Mouse (Mus musculus) mouse trophoblast stem cell (cell line): ENCODE results near the gene Arap1.

Experiments
- in situ Hi-C, 2 experiments: fragments of 300-500 bp; cut with MseI, MboI; formaldehyde crosslinking; loops; 2 replicates in 1 of 2; 3 replicates in 1 of 2; pipeline ENCODE4 v1.15.1; 2025

Arap1 gene

DNA sequence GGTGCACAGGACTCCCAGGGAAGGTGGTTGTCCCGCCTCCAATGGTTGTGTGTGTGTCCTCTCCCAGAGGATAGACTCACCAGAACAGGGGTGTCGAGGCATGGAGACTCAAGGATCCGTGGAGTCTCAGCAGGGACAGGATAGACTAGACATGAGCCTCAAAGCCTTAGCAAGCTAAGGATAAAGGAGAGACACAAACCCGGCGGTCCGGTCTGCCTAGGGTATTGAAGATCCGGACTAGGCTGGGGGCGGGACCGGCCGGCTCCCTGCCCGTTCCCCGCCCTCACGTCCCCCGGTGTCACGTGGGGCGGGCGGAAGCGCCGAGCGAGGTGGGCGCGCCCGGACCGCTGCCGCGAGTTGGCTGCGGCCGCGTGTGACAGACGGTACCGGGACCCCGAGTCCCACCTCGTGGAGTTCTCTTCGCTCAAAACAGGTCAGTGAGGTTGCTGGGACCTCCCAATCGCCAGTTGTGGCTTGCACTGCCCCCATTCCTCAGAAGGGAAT lies at the start of gene Arap1:
Gene Arap1 (plus strand): TSS at position 301 of the 504 bp plus-strand sequence.
- in situ Hi-C loops = no loop called here

DNA sequence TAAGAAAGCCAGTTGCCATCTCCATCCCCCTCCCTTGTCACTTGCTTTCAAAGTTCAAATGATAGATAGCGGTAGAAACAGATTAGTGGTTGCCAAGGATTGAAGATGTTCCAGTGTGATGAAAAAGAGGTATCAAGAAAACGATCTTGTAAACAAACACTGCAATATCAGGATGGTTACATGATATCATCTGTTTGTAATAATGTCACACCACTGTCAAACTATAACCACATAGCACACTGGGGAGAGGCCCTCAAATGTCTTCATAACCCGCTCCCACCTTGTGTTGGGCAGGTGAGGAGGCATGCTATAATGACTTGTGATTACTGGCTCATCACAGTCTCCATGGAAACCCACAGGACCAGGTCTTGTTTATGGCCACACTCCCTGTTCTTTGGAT lies 49.5 kb upstream of the Arap1 start:
- in situ Hi-C loops = no loop called here

DNA sequence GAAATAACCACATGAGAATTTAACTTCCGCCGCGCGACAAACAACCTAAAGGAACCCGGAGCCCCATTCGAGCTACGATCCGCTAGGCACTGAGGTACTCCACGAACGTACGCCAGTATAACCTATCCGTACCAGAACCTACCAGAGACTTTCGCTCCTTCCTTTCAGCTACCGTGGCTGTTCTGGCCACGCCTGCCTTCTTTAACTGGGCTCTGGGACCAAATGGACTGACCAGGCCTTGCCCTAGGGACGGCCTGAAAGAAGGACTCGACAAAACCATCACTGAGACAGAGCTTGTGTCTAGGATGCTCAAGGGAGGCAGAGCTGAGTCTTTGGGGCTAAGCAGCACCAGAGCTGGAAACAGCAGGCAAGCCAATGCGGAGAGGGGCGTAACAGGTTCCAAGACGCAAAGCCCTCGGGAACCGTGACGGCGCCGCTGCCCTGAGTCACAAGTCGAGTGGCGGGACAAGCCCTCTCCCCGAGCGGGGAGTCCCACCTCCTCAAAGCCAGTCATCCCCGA lies 46.4 kb upstream of the Arap1 start:
- in situ Hi-C loops = no loop called here

DNA sequence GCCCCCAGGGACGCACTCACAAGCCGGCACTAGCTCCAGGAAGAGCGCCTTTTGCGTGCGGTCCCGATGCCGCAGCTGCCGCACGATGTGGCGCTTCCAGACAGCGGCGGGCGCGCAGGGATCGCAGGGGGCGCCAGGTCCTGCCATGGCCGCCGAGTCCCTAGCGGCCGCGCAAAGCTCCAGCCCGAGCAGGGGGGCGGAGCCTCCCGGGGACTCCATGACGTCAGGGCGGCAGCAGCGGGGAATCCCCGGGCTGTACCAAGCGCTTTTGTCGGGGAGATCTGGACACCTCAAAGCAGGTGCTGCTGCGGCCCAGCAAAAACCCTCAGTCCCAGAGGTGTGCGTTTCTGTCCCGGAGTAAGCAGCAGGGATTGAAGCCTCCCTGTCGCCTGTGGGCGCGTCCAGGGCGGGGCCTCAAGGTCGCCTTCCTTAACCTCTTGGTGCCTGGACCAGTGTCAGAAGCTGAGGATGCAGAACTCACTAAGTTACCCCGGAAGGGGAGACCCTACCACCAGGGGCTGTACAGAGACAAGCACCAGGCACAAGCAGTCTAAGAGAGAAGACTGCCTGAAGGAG lies 45.9 kb upstream of the Arap1 start, which contains the start of gene Atg16l2:
Gene Atg16l2 (minus strand): TSS at position 371 of the 576 bp plus-strand sequence.
- in situ Hi-C loops = no loop called here

DNA sequence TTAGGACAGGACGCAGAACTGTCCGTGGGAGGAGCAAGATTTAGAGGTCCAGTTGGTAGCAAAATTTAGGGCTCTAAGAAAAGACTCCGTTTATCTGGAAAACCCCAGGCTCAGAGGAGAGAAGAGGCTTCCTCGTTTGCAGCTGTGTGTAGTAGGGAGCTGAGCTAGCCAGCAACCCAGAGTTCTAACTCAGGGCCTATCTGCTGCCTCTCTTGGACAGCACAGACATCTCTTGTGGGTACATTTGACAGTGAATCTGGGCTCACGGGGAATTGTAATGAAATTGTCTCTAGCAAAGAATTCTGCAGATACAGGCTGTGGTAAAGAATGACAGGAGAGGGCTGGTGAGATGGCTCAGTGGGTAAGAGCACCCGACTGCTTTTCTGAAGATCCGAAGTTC lies 45.2 kb upstream of the Arap1 start:
- in situ Hi-C loops = no loop called here

DNA sequence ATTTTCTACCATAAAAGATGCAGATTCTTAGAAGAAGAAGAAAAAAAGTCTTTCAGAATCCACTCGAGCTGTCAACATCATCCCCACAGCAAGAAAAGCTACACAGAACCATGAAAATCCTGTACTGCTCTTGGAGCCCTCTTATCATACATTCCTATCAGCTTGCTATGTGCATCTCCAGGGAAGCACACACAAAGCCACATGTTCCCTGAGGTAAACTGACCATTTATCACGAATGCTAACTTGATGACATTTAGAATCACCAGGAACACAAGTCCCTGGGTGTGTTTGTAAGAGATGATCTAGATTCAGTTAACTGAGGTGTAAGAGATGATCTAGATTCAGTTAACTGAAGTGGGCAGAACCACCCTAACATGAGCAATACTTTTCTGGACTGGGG lies 41.0 kb upstream of the Arap1 start:
- in situ Hi-C loops = no loop called here

DNA sequence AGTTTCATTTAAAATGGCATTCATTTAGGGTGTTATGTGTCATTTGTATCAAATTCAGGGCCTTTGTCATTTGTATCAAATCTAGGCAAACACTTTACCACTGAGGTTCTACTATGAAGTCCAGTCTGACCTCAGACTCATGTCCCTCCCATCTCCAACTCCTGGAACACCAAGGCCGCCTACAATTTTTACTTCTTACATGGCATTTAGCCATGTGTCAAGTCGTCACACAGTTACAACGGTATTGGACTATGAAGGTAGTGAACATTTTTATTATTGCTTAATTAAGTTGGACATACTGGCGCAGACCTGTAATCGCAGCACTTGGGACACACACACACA lies 37.9 kb upstream of the Arap1 start:
- in situ Hi-C loops = no loop called here

DNA sequence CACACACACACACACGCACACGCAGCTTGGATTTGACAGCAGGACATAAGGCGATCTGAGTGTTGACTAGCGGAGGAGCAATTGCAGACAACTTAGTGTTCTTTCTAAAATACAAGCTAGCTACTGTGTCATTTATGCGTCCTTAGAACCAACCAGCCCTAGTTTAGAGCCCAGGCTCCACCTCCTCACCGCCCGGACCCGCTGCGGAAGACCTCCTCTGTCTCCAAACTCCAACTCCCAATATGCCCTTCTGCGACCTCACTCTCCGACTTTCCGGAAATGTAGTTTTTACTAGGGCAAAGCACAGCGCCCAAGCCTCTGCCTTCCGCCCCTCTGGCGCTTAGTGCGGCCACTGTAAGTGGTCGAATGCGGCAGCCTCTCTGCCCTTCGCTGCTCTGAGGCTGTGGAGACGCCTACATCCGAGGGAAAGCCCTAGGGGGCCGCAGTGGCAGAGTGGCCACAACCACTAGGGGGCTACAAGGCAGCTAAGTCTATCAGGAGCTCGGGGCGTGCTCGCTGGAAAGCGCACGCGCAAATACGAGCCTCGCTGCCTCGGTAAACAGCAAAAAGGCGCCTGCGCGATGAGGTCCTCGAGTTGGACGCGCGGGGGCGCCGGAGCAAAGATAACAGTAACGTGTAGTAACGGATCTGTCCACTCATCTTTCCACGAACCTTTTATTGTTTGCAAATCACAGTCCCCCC lies 37.4 kb upstream of the Arap1 start:
- in situ Hi-C loops = no loop called here

DNA sequence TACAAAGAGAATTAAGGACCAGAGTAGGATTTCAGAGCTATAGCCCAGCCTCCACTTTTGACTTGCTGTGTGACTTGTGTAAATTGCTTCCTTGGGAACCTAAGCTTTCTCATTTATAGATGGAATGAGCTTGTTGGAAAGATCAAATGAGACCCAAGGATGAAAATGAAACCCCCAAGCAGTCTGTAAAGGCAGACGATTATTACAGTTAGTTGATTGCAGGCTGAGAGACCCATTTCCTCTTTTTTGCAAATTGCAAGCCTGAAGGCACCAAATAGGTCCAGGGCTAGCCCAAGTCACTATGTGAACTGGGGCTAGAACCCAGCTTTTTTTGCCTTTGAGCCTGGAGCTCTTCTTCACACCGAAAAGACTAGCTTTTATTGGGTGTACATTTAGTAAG lies 36.8 kb upstream of the Arap1 start:
- in situ Hi-C loops = no loop called here

DNA sequence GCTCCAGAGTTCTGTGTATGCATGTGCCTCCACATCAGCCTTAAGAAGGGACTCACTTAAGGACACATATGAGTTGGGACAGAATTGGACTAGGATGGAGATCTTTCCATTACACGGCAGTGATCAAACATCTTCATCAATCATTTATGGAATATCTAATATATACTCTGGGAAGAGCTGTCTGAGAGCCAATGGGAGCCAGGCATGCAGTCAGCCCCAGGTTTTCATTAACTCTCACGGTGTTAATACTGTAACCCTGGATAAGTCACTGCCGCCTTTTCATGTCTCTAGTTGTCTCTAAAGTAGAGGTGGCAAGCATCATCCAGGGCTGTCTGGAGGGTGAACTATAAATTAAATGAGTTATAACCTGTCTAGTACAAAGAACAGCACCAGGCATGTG lies 34.8 kb upstream of the Arap1 start:
- in situ Hi-C loops = no loop called here

DNA sequence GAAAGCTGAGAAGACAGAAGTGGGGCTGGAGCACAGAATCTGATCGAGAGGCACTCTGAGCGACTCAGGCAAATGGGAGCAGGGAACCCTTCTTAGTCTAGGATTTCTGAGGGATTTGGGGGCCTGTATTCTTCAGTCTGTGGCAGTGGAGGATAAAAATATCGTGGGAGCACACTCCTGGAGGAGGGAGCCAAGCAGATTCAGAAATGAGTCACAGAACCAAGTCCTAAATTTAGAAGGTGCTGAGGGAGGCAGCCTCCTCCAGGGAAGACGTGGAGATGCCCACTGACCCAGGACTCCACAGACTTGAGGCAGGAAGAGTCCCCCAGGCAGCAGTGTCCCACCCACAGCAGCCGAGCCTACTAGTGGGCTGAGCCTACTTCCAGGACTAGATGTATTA lies 33.5 kb upstream of the Arap1 start:
- in situ Hi-C loops = no loop called here

DNA sequence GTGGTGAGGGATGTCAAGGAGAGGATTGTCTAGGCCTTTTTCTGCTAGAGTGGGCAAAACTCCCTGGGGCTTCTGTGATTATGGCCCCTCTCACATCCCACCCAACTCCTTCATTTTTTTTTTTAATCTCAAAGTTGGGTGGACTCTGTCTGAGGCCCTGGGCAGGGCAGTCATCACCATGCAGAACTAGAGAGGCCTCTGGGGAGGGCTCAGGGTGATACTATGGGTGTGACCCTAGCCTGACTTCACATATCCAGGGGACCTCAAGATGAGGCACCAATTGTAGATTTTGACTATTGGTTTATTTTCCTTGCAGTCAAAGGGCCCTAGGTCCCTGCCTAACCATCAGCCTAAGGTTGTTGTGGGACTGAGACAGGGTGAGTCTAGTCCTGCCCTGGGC lies 32.2 kb upstream of the Arap1 start:
- in situ Hi-C loops = no loop called here

DNA sequence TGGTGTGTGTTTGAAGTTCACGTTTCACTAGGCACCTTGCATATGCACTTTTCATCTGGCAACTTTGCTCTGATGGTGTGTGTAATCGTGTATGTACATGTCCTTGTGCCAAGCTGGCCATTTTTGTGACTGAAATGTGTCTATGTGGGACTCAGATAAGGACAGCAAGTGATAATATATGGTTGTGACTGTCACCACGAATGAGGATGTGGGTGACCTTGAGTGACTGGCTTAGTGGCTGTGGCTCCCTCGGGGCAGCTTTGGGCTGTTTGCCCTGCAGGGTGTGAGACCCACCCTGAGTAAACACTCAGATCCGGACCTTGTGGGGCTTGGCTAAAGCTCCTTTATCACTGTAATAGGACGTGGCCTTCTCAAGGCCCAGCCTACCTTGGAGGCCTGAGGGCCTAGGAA lies 31.3 kb upstream of the Arap1 start:
- in situ Hi-C loops = no loop called here

DNA sequence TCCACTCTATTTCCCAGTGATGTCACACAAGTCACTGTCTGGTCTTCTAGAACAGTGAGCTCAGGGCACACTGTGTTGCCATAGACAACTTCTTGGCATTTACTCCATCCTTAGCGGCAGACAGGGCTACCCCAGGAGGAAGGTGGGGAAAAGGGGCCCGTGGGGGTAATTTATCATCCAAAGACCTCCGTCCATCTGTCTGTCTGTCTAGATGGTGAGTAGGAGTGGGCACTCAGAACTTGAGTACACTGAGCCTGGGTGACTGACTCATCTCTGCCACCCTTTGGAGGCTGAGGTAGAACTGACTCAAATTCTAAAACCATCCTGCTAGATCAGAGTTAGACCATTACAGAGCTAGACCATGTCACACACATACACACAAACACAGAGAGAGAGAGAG lies 30.9 kb upstream of the Arap1 start, which contains the start of gene Stard10:
Gene Stard10 (plus strand): TSS at position 73 of the 400 bp plus-strand sequence.
- in situ Hi-C loops = no loop called here

DNA sequence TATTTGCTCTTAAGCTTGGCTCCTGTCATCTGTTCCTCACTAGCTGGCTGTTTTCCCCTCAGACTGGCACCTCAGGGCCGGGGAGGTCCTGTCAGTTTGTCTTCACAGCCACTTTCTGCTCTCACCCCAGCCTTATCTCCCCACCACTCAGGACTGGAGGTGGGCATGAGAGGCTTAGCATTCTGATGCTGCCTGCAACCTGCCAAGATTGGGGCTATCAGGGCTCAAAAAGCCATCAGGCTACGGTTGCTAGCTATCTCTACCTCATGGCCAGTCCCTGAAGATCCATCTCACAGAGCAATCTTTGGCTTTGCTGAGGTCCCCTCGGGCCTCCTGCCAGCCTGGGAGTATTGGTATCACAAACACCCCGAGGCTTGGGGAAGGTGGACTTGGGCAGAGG lies 29.0 kb upstream of the Arap1 start:
- in situ Hi-C loops = no loop called here

DNA sequence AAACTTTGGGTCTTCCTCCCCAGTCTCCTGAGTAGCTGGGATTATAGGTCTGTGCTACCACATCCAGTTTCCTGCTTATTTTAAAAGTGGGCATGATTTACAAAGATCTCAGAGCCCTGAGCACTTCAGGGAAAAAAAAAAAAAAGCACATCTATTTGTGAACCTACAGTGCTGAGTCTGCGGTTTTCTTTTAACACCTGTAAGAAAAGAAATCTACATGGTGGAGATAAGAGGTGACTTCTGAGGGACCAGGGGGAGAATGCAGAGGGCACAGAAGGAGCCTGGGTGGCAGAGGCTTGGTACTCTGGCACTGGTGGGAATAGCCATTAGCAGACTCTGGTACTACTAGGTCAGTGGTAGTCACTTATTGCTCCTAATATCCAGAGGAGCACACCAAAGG lies 28.1 kb upstream of the Arap1 start:
- in situ Hi-C loops = no loop called here

DNA sequence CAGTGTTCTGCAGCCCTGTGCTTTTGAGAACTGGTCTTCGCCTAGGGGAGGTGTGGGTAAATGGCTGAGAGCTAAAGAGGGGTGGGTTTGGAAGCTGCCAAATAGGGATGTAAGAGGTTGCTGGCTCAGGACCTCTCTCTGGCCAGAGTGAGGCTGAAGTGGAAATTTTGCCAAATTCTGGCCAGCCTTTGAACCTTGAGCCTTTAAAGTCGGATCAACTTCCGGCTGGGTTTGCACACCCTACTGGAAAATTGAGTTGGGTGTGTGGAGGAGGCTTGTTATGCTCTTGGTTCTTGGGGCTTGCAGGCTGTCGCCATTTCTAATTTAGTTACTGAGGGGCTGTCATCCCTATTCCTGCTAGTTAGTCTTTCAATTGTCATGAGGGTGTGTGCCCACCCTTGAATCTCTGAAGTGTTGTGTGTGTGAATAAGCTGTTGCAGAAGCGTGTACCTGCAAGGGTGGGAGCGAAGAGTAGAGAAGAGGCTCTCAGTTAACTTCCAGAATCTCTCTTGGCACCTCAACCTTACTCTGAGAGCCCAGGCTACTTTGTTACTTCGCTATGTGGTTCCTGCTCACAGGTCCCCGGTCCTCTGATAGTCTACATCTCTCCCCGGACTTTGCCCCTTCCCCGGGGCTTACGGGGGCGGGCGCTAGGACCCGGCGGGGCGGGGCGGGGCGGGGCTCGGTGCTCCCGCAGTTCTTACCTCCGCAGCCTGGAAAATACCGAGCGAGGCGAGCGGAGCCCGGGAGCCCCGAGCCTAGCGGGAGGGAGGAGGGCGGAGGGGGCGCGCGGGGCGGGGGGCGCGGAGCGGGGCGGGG lies 27.3 kb upstream of the Arap1 start:
- in situ Hi-C loops = no loop called here

DNA sequence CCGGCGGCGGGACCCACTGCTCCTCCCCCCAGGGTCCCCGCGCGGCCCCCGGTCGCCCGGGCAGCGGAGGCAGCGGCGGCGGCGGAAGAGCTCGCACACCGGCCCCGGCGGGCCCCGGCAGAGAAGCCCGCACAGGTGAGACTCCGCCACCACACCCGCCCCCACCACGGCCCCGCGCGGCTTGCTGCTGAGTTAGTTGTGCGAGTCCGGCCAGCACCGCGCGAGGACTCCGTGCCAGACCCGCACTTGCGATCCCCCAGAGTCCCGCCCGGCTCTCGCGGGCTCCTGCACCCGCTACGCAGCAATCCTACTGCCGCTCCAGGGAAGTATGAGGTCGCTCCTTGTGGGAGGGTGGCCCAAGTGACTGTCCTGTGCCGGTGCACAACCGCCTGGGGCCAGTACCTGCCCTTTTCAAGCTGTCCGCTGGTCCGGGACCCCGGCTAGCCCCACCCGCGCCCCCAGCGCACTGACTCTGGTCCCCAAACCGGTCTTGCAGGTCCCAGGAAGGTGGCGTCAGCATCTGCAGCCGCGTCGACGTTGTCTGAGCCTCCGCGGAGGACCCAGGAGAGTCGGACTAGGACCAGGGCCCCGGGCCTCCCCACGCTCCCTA lies 26.5 kb upstream of the Arap1 start:
- in situ Hi-C loops = no loop called here

DNA sequence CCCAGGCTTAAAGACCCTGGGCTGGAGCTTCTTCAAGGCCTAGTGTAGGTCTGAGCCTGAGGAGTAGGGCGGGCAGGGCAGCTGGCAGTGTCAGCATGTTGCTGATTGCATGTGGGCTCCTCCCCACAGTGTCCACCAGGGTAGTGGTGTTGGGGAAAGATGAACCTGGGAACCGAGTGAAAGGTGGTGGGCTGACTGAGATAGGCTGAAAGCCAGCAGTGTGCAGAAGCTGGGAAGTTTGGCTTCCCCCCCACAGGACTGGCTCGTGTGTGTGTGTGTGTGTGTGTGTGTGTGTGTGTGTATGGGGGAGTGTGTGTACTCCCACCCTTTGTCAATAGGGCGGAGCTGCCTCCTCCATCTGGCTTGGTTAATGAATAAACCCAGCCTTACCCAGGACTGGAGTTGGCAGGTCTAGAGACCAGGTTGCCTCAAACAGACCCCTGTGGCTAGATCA lies 24.7 kb upstream of the Arap1 start:
- in situ Hi-C loops = no loop called here

DNA sequence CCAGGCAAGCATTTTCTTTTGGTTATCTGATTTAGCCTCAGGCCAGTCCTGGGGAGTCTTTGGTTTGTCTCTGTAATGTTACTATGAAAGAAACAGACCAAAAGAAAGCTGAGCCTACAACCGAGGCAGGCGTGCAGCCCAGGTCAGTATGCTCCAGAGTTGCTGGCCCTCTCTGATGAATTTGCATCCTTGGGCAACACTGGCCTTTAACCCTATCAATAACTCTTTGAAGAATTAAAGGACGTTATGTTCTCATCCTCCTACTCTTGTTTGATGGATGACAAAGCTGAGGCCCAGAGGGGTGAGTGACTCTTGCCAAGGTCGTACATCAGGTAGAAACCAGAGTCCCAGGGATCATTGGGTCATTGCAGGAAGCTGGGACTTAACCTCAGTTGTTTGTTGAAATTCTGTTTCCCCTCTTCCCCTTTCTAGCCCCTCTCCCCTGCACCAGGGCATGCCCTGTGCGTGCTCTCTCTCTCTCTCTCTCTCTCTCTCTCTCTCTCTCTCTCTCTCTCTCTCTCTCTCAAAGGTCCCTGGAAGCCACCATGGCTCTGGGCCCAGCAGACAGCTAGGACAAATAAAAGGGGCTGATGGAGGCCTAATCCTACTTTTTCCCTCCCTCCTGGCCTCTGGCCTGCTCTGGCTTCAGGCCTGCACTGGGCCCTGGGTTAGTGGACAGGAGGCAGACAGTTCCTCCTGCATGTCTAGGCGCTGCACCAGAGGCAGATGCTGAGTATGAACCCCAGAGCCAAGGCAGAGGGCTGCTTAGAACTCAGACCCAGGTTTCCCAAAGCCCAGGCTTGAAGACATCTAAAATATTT lies 23.5 kb upstream of the Arap1 start:
- in situ Hi-C loops = no loop called here

DNA sequence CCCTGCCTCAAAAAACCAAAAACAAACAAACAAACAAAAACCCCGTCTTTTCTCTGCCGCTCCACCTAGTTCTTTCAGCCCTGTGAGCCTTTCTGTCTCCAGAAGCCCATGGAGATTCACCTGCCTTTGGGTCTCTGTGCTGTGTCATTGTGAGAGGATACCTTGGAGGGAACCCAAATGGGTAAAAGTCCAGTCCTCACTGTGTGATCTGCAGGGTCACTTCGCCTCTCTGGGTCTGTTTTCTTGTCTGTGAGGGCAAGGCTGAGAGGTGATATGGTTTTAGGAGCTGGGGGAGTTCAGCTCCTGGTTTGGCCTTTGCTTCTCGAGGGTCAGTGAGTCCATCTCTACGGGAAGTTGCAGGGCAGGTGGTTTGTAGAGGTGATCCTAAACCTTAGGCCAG lies 21.9 kb upstream of the Arap1 start:
- in situ Hi-C loops = no loop called here
